Mouse (Mus musculus): ENCODE measurements around the gene Sppl3.

- TF ChIP-seq CTCF (conservative IDR thresholded peaks at IDR 0.05; ENCODE audit: insufficient read depth, insufficient read length, low read depth, low read length) (no peak), POLR2A (IDR thresholded peaks at IDR 0.05; ENCODE audit: low read depth, low read length) (no peak)
Observed at GRCm38 (mm10) chr5:115068671-115069421, 57.9 kb downstream of the Sppl3 start.
